Mouse (Mus musculus): ENCODE measurements around the gene Mrpl27. TPM values are rescaled to one million over a fixed set of nuclear protein-coding genes. Genes with fewer than 3 reads are reported as not detected.

Mrpl27 gene
- polyA plus RNA-seq, 1 experiment from 2014 or later = 134 TPM

DNA sequence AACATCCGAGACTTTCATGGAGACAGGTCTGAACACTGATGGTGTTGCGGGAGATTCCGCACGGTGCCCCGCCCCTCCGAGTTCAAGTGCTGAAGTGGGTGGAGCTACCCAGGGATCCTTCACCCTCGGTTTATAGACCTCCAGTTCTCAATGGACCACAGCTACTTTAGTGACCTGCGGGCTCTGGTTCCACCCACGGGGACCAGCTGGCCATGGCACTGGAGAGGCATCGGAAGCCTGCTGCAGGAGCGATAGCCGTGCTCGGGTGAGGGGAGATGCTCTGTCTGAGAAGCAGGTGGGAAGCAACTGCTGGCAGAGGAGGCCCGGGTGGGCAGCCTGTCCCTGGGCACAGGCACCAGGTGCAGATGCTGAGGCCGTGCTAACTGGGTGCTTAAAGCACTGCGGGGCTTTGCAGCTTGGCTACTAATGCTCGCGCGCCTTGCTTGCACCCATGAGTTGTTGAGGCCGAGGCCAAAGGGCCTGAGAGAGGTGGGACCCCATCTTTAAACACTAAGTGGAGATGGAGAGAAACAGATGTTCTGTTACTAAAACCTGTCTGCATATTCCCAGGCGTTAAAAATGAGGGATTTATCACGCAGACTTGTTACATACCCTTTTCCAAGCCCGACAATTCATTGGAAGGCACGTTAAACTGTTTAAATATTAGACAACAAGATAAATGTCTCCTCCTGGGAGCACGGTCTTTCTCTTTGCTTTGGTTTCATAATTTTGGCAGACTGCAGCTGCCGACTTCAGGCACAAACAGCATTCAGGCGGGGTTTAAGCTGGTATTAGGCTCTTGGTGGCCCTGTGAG is 48.0 kb downstream of the Mrpl27 start:
- H3K27ac ChIP-seq (ENCODE audit: low read length) = no peak overlapping the region
- no peaks in the 10 kb centered on the region for H3K36me3 ChIP-seq (ENCODE audit: control insufficient read depth, insufficient read depth, low read length)
- no peaks in the 10 kb centered on the region for H3K4me1 ChIP-seq (ENCODE audit: control insufficient read depth, insufficient read depth, low read length)
- no peak for ATAC-seq
- no peaks in the 10 kb centered on the region for H3K9me3 ChIP-seq (replicated peaks; ENCODE audit: control insufficient read depth, low read length, poor library complexity, severe bottlenecking)
- WGBS = 65% methylated on average over 27 of the region's 27 CpGs
- H3K27me3 ChIP-seq (ENCODE audit: control insufficient read depth, insufficient read depth, low read depth, low read length) = no peaks in the 10 kb centered on the region
- no peak overlapping the region for H3K4me3 ChIP-seq (ENCODE audit: low read depth, low read length)
- H3K9ac ChIP-seq (ENCODE audit: low read depth, low read length) = no peak overlapping the region
- no peak overlapping the region for H3K4me2 ChIP-seq (ENCODE audit: low read length)

DNA sequence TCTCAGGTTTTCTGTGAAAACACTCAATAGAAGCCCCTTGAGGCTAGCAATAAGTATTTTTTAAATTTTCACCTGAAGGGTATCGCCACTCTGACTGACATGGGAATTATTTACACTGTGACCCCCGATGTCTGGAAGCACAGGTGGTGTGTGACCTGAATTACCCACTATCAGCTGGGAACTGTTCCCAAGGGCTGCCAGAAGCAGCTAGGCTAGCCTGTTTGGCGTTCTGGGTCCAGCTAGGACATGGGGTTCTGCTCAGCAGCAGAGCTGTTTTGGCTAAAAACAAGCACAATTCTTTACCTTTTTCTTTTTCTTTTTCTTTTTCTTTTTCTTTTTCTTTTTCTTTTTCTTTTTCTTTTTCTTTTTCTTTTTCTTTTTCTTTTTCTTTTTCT is 48.6 kb downstream of the Mrpl27 start:
- H3K27me3 ChIP-seq (ENCODE audit: control insufficient read depth, insufficient read depth, low read depth, low read length) = no peaks in the 10 kb centered on the region

DNA sequence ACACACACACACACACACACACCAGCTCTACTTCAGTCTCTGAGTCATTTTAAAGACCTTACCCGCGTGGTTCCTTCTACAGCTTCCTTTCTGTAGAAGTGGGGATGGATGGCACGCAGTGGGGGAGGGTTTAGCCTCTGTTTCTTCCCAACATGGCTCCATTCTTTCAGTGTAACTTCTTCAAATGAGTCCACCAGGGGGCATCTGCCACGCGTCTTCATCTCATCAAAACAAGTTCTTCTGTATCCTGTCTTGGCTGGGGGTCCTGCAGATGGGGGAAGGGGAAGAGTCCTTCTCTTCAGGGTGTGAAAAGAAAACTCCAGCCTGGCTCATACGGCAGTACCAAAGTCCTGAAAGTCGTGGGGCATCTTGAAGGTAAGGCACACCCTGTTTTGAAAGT is 50.5 kb downstream of the Mrpl27 start:
- H3K9me3 ChIP-seq (replicated peaks; ENCODE audit: control insufficient read depth, low read length, poor library complexity, severe bottlenecking) = no peaks in the 10 kb centered on the region
- WGBS = 37% methylated on average over 7 of the region's 7 CpGs
- no peaks in the 10 kb centered on the region for H3K27me3 ChIP-seq (ENCODE audit: control insufficient read depth, insufficient read depth, low read depth, low read length)
- no peak for ATAC-seq
- H3K9ac ChIP-seq (ENCODE audit: low read depth, low read length) = no peak overlapping the region
- H3K36me3 ChIP-seq (ENCODE audit: control insufficient read depth, insufficient read depth, low read length) = no peaks in the 10 kb centered on the region
- H3K4me2 ChIP-seq (ENCODE audit: low read length) = no peak overlapping the region
- H3K27ac ChIP-seq (ENCODE audit: low read length) = no peak overlapping the region
- no peaks in the 10 kb centered on the region for H3K4me1 ChIP-seq (ENCODE audit: control insufficient read depth, insufficient read depth, low read length)
- H3K4me3 ChIP-seq (ENCODE audit: low read depth, low read length) = no peak overlapping the region

More for the DNA sequence above, 48.6 kb downstream of the Mrpl27 start:
- Histone ChIP-seq H3K36me3 (ENCODE audit: control insufficient read depth, insufficient read depth, low read length) (no peaks in the 10 kb centered on the region), H3K9me3 (replicated peaks; ENCODE audit: control insufficient read depth, low read length, poor library complexity, severe bottlenecking) (no peaks in the 10 kb centered on the region), H3K4me2 (ENCODE audit: low read length) (no peak overlapping the region), H3K4me3 (ENCODE audit: low read depth, low read length) (no peak overlapping the region), H3K9ac (ENCODE audit: low read depth, low read length) (no peak overlapping the region), H3K4me1 (ENCODE audit: control insufficient read depth, insufficient read depth, low read length) (no peaks in the 10 kb centered on the region), H3K27ac (ENCODE audit: low read length) (no peak overlapping the region)
- 59% methylated on average over 3 of the region's 3 CpGs for WGBS
- ATAC-seq = no peak

DNA sequence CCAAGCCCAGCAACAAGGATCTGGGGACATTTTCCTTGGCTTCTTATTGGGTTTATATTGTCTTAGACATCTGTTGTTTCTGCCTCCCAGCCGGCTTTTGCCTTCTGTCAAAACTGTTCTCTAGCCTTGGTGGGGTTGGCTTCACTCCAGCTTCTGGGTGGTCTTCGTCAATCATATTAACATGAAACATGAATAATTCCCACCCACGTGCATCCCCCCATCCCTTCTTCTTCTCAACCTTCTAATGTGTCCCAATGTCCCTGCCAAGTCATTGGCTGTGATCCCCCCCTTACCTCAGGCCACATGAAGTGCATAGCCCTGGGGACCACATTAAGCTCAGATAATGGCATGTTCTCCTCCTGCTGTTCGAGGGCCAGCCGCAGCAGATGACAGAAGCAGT is 50.9 kb downstream of the Mrpl27 start, which contains the start of gene Gm11541:
Gene Gm11541, minus strand, starts transcription at position 28 of the 400 bp plus-strand sequence.
- 63% methylated on average over 5 of the region's 5 CpGs for WGBS
- H3K9ac ChIP-seq (ENCODE audit: low read depth, low read length) = no peak within 1 kb of the TSS
- H3K9me3 ChIP-seq (replicated peaks; ENCODE audit: control insufficient read depth, low read length, poor library complexity, severe bottlenecking) = no peaks in the 10 kb centered on the region
- ATAC-seq = no peak
- H3K4me3 ChIP-seq (ENCODE audit: low read depth, low read length) = no peak within 1 kb of the TSS
- no peaks in the 10 kb centered on the region for H3K36me3 ChIP-seq (ENCODE audit: control insufficient read depth, insufficient read depth, low read length)
- no peak within 1 kb of the TSS for H3K4me2 ChIP-seq (ENCODE audit: low read length)
- H3K27me3 ChIP-seq (ENCODE audit: control insufficient read depth, insufficient read depth, low read depth, low read length) = no peaks in the 10 kb centered on the region
- H3K4me1 ChIP-seq (ENCODE audit: control insufficient read depth, insufficient read depth, low read length) = no peaks in the 10 kb centered on the region
- no peak within 1 kb of the TSS for H3K27ac ChIP-seq (ENCODE audit: low read length)

Other genes with a start within 250 kb of the Mrpl27 start
- 18.4 and 21.2 TPM in 2 replicates for gene Cacna1g, start 179.6 kb upstream of the Mrpl27 start, polyA plus RNA-seq (2015; fragmentation: Nextera tagmentation; extraction: Ambion mirVana)
- gene Spata20, start 167.6 kb upstream of the Mrpl27 start, polyA plus RNA-seq (2015; fragmentation: Nextera tagmentation; extraction: Ambion mirVana) = 0.43 and 0.66 TPM in 2 replicates
- gene Epn3, start 153.8 kb upstream of the Mrpl27 start, polyA plus RNA-seq (2015; fragmentation: Nextera tagmentation; extraction: Ambion mirVana) = 0.43 and 0.57 TPM in 2 replicates
- gene Mycbpap, start 132.0 kb upstream of the Mrpl27 start, polyA plus RNA-seq (2015; fragmentation: Nextera tagmentation; extraction: Ambion mirVana) = 4.9 and 5.6 TPM in 2 replicates
- gene Rsad1, start 104.5 kb upstream of the Mrpl27 start, polyA plus RNA-seq (2015; fragmentation: Nextera tagmentation; extraction: Ambion mirVana) = 9.4 and 11.4 TPM in 2 replicates
- gene Chad, start 88.7 kb upstream of the Mrpl27 start, polyA plus RNA-seq (2015; fragmentation: Nextera tagmentation; extraction: Ambion mirVana) = 0.43 and 0.61 TPM in 2 replicates
- 1.2 and 1.9 TPM in 2 replicates for gene Acsf2, start 51.9 kb upstream of the Mrpl27 start, polyA plus RNA-seq (2015; fragmentation: Nextera tagmentation; extraction: Ambion mirVana)
- 151 and 158 TPM in 2 replicates for gene Lrrc59, start 24.0 kb upstream of the Mrpl27 start, polyA plus RNA-seq (2015; fragmentation: Nextera tagmentation; extraction: Ambion mirVana)
- gene Eme1, start 197 bp downstream of the Mrpl27 start, polyA plus RNA-seq (2015; fragmentation: Nextera tagmentation; extraction: Ambion mirVana) = 2.2 and 2.9 TPM in 2 replicates
- gene Xylt2, start 23.7 kb downstream of the Mrpl27 start, polyA plus RNA-seq (2015; fragmentation: Nextera tagmentation; extraction: Ambion mirVana) = 11.6 and 11.8 TPM in 2 replicates
- not detected in 2 replicates for gene Gm11541, start 50.7 kb downstream of the Mrpl27 start, polyA plus RNA-seq (2015; fragmentation: Nextera tagmentation; extraction: Ambion mirVana)
- 0.15 TPM in 1 of 2 replicates, not detected in the other for gene Cdc34b, start 88.0 kb downstream of the Mrpl27 start, polyA plus RNA-seq (2015; fragmentation: Nextera tagmentation; extraction: Ambion mirVana)
- gene Tmem92, start 128.9 kb downstream of the Mrpl27 start, polyA plus RNA-seq (2015; fragmentation: Nextera tagmentation; extraction: Ambion mirVana) = not detected in 2 replicates

Measured in midbrain, embryonic 16.5 days (tissue).